Mouse (Mus musculus) kidney, postnatal 14 days (tissue): ENCODE results near the gene Fbh1.

ENCODE experiments used
- DNase-seq: peaks from one replicate; pipeline ENCODE4 v3.0.0; 2022; ENCODE audit warnings: mixed read lengths

Gene Fbh1

DNA sequence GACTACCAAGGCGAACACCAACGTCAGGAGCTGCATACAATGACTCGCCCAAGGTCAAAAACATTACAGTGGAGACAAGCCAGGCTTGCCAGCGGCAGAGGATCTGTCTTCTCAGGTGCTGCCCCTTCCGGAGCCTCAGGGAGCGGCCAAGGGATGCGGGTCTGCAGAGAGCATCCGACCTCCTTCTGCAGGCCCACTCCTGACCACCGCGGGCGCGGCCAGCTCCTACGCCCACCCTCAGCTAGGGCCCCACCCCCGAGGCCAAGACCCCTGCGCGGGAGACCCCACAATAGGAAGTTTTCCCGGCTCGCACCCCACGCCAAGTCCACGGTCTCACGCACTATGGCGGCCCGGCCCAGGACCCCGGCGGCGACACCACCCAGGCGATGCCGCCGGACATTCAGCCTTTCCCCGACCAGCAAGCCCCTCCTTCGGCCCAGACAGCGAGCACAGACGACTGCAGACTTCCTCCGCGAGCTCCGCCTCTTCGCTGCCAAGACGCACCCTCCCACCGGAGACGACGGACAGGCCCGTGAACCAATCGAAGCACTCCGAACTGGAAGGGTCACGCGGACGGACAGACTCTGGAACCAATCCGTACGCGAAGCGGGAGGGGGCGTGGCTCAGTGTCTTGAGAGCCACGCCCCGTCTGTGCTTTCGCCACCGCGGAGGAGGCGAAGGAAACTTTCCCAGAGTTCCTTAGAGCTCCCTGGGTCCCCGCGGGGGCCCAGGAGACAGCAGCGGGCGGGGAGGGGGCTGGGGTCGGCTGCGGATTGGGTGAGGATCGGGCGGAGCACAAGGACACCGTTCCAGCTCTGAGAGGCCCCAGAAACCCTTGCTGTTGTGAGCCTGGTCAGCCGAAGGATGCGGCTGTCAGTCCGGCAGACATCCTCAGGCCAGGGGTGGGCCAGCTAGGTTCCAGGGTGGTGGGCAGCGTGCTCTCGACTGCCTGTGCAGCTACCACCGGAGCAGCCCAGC lies at the start of gene Fbh1, which contains the start of gene Ankrd16:
TSS of gene Fbh1 (minus strand) at position 492 of the 978 bp plus-strand sequence.
TSS of gene Ankrd16 (plus strand) at position 786 of the 978 bp plus-strand sequence.
- DNase-seq: peak; percentile 100

DNA sequence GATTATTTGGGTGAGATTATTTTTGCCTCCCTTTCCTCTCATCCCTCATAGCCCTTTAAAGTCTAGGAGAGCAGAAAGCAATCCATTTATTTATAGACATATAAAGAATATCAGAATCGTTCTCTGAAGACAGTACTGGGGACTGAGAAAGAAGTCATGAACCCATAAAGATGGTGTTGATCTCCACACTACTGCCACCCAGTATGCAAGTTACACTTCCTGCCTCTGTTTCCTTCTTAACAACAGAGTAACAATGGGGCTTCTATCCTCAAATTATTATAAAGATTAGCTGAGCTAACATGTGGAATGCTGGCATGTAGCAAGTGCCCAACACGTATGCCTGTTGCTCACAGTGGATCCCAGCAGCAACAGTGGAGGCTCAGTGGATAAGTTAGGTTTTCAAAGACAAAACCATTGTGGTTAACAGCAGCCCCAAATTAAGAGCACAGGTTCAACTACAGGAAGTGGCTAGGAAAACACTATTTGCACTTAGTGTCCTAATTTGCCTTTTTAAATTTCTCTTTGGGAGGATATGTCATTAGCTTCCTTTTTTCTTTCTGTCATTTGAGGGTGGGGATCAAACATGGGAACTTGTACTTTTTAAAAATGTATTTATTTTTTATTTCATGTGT lies 24.0 kb upstream of the Fbh1 start:
- no peak for DNase-seq

GRCm38 (mm10) chr2:11797930-11798364 lies 20.6 kb upstream of the Fbh1 start:
- DNase-seq: no peak

GRCm38 (mm10) chr2:11794668-11795067 lies 17.3 kb upstream of the Fbh1 start:
- no peak for DNase-seq

- DNase-seq: no peak
Measured at GRCm38 (mm10) chr2:11784159-11784558, 6.8 kb upstream of the Fbh1 start.

GRCm38 (mm10) chr2:11778087-11778823 lies 873 bp upstream of the Fbh1 start:
- DNase-seq: peak; percentile 90

DNA sequence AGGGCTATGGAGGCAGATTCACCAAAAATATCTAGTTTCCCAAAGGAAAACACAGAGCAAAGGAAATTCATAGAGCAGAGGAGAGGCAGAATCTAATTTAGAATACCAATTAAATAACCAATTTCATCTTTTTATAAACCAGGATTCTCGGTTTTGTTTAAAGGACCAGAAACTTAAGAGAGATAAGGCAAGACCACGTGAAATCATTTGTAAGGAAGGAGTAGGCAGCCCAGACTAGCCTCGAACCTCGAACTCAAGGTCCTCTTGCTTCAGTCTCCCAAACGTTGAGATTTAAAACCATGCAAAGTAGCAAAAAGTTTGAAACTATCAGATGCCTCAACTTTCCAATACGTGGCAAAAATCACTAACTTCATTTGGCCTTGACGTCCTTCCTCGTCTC lies 967 bp downstream of the Fbh1 start:
- no peak for DNase-seq

DNA sequence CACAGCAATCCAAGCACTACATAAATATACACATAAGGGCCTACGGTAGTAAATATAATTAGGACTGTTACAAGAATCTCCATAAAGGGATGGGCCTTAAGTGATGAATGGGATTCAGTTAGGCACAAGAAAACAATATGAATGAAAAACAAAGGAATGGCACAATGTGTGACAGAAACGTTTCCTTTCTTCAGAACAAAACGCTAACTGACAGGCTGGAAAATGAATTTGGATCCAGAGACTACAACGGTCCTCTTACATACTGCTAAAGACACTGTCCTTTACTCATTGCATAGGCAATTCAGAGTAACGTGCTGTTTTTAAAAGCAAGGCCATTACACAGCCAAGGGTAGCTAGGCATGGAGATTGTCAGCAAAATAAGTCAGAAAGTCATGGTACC lies 2.3 kb downstream of the Fbh1 start:
- no peak for DNase-seq

DNA sequence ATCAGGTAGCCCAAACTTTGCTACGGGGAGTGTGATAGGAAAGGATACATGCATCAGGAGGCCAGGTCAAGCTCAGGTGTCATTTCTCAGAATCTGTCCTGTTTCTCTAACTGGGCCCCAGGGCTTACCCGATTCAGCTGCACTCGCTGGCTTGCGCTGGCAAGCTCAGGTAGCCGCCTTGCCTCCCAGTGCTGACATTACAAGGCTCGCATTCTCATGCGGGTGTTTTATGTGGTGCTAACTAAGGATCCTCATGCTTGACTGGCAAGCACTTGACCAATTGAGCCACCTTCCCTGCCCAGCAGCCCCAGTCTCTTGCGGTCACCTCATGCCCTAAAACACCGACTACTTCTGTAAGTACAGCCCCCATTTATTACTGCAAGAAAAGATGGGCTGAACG lies 3.0 kb downstream of the Fbh1 start:
- peak; percentile 5 for DNase-seq

GRCm38 (mm10) chr2:11772401-11772800 lies 5.0 kb downstream of the Fbh1 start:
- DNase-seq: no peak

DNA sequence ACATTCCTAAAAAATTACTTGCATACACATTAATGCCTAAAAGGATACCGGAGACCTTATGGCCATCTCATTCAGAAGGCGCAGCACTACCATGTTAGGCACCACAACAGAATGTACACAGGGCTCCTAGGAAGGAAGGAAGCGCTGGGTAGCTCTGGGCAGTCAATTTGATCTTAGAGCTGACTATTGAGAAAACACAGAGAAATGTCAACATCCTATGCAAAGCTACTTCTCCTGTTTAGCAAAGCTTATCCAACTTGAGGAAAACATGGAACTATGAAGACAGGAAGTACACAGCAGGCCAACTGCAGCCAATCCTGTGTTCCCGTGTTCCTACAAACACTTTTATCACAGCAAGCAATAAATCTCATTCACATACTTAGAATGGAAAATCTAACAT lies 5.7 kb downstream of the Fbh1 start:
- DNase-seq: no peak

DNA sequence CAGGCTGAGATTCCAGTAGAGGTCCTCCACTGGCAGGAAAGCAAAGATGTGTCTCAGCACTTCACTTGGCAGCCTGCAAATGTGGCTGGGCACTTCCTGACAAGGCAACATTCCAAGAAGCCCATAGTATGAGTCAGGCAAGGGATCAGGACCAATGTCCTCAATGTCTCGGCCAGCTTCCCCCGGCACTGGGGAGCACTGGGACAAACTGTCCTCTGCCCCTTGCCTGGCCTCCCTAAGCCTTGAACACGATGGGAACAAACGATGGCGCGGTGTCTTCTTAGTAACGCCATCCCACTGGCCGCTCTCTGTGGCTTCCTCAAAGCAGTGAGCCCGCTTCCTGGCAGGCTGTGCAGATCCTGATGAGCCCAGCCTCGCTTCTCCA lies 10.2 kb downstream of the Fbh1 start:
- no peak for DNase-seq

GRCm38 (mm10) chr2:11766485-11767160 lies 10.8 kb downstream of the Fbh1 start:
- no peak for DNase-seq

DNA sequence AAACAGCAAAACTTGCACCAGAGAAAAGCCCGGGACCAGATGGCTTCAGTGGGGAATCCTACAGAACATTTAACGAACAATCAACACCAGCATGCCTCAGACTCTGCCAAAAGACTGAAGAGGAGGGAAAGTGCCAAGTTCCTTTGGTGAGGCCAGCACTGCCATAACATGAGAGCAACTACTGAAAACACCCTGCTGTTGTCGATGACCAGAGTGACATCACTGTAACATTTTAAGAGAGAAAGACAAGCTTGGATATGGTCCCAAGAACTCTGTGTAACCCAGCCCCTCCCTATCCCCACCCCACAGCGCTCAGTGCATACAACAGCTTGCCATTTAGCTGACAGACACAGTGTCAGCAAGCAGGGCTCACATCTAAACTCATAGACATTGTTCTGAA lies 11.7 kb downstream of the Fbh1 start:
- no peak for DNase-seq

GRCm38 (mm10) chr2:11762541-11762940 lies 14.8 kb downstream of the Fbh1 start:
- DNase-seq: no peak

- DNase-seq: no peak
Measured at GRCm38 (mm10) chr2:11739516-11740051, 37.8 kb downstream of the Fbh1 start.

DNA sequence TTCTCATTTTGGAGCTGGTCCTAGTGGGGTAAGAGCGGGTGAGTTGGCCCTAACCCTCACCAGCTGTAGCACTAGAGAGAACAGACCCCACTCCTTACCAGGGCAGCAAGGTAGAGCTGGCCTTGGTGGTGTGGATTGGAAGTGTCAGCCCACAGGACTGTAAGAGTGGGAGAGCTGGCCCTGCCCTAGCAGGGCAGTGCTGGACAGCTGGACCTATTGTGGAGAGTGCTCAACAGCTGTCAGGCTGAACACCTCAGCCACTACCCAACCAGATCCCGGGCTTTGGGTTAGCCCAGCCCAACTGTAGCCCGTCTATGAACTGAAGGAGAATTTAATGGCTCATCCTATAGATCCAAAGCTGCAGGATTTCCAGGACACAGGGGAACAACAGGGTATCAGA lies 38.6 kb downstream of the Fbh1 start:
- no peak for DNase-seq

DNA sequence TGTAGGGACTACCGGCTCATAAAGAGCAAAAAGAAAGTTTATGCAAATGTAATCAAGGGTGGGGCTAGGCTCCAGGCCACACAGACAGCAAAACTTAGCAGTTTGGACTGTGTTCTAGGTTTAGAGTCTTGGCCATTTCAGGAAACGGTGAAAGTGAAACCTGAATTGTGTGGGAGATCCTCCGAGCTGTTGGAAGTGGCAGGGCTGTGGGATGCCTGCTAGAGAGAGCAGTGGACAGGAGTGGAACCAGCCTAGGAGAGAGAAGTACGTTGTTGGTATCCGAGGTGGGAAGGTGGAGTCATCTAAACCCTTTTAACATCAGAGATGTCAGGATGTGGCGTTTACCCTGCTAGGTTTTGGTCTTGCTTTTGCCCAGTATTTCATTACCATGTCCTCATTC lies 41.5 kb downstream of the Fbh1 start:
- no peak for DNase-seq

DNA sequence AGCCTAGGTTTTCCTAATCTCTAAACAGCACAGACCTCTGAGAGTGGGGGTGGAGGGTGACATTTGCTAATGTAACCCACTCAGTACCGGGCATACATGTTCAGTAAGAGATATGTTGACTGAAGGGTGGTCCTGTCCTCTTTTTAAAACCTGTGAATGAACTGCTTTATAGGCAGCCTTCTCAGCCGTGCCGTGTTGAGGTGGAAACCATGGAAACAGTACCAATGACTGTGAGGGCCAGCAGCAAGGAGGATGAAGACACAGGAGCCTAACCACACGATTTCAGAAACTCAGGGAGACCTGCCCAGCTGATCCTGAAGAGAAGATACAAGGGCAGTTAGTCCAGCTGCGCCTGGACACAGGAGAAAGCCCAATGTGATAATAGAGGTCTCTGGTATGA lies 44.4 kb downstream of the Fbh1 start:
- DNase-seq: no peak

DNA sequence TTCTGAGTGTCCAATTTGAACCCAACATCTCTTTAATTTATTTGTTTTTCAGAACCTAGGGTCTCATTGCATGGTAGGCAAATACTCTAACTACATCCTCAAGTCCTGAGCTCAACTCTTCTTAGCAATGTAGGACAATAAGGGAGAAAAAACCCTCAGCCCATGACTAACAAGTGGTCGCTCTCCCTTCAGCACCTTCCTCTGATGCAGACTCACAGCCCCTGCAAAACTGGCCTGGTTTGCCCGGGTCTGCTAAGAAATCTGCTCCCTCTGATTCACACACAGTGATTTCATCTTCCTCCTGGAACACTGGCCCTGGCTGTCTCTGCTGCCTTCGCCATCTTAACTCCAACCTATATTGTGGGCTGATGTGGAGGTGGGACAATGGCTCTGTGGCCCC lies 48.3 kb downstream of the Fbh1 start:
- DNase-seq: no peak

- no peak for DNase-seq
Measured at GRCm38 (mm10) chr2:11727574-11727973, 49.8 kb downstream of the Fbh1 start.

GRCm38 (mm10) chr2:11722564-11722963 lies 54.8 kb downstream of the Fbh1 start:
- DNase-seq: no peak
